Mouse (Mus musculus): ENCODE data around the gene Nsd2.

The Nsd2 gene

DNA sequence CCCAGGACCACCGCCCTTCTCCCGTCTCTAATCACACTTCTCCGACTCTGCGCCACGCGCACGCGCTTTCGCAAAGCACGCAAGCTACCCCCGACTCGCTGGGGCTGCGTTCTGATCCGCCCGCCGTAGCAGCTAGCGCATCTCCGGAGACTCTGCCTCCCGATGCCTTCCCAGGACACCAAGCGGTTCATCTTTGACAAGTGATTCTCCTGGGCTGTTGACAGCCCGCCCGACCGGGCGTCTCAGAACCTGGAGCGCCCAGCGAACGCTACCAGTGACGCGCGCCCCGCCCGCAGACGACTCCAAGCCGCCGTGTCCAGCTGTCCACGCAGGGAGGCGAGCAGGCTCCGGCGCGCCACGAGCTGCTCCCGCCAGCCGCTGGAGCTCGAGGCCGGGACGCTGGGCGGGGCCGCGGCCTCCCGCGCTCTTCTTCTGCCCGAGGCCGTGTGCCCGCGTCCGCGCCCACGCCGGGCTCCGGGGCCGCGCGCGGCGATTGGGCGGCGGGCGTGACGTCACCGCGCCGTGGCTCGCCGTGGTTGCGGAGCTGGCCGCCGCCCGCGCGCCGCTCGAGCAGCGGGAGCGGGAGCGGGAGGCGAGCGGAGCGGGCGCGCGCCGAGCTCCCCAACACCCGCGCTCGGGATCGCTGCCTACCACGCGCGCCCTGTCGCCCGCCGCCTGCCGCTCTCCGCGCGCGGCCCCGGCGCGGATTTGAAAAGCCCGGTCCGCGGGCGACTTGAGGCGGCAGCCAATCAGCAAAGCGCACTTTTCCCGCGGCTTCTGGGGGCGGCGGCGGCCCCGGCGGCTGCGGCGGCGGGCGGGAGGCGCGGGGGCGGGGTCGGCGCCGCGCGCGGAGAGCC lies at the start of gene Nsd2:
TSS of gene Nsd2 (plus strand) at position 850 of the 857 bp plus-strand sequence.
- peak; percentile 91 for DNase-seq

DNA sequence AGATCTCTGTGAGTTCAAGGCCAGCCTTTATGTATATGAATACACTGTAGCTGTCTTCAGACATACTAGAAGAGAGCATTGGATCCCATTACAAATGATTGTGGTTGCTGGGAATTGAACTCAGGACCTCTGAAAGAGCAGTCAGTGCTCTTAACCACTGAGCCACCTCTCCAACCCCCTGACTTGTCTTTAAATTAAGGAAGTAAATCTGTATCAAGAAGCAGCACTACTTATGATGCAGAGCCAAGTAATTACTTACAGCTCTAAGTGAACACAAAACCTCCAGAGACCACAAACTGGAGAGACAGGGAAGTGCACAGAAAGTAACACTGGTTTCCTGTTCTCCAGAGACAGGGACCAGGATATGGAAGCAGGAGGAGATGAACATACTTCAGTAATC lies 43.3 kb upstream of the Nsd2 start:
- DNase-seq, result no peak

- DNase-seq, result no peak
Measured at GRCm38 (mm10) chr5:33781964-33782344, 38.6 kb upstream of the Nsd2 start.

DNA sequence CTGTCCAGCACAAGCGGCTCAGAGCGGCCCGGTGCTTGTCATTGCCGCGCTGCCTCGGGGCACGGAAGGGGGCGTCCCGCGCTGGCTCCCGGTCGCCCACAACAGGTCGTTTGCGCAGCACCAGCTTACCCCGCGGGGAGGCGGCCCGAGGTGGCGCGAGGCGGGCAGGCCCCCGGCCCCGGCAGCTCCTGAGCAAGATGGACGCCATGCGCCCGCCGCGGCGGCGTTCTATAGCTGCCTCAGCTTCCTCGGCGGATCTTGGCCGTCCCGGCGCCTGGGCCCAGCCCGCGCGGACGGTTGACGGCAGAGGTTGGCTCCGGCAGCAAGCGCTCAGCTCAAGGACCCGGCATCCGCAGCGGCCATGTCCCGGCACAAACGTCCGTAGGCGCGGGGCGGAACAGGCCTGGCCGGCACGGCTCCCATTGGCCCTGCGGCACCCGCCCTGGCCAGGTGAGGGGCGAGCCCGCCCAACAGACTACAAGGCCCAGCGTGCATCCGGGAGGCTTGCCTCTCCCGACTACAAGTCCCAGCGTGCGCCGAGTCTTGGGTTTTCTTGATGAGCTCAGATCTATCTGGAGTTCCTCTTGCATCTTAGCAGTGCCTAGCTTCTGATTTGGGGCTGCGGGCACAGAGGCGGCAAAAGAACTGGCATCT lies 38.1 kb upstream of the Nsd2 start, which contains the start of gene Letm1:
TSS of gene Letm1 (minus strand) at position 473 of the 654 bp plus-strand sequence.
- DNase-seq, result peak; percentile 94

DNA sequence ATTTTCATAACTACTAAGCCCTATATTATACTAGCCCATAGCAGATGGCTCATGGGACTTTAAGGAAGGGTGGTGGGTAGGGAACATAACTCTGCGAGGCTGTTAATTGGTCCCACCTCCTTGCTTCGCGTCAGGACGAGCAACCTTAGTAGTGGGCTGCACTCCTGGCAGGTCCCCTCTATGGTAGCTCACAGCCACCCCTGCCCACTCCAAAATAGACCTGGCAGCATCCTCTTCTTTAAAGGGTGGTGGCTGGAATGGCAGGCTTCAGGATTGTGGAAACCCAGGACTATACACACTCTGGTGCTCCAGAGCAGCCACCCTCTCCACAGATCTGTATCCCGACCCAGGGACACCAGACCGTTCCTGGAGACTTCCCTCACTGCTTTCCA lies 37.5 kb upstream of the Nsd2 start:
- DNase-seq, result peak; percentile 21

GRCm38 (mm10) chr5:33791912-33792643 lies 28.4 kb upstream of the Nsd2 start:
- DNase-seq, result no peak

DNA sequence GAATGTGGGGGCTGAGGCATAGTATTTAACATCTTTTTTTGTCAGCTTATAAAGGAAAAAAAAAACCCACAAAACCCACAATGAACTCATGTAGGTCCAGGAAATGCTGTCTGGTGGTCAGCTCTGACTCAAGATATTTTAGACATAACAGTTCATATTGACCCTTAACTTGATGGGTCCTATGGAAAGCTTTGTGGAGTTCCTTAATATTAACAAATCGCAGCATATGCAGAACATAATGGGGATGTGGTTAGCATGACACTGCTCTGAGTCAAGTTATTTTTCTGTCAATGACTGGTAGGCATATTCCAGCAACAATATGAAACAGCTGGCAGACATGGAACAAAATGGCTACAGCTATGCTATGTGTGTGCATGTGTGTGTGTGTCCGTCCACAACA lies 17.2 kb upstream of the Nsd2 start:
- DNase-seq, result no peak

DNA sequence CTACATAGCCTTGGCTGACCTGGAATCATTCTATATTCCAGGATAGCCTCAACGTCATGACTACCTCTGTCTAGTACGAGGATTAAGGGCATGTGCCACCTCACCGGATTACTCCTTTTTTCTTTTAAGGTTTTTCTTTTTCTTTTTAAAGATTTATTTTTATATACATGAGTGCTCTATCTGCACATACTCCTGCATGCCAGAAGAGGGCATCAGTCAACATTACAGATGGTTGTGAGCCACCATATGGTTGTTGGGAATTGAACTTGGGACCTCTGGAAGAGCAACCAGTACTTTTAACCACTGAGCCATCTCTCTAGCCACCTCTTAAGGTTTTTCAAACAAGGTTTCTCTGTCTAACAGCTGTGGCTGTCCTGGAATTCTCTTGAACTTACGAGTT lies 9.0 kb upstream of the Nsd2 start:
- DNase-seq, result no peak

GRCm38 (mm10) chr5:33816008-33816725 lies 4.4 kb upstream of the Nsd2 start:
- no peak for DNase-seq

GRCm38 (mm10) chr5:33818104-33818503 lies 2.4 kb upstream of the Nsd2 start:
- DNase-seq, result no peak

DNA sequence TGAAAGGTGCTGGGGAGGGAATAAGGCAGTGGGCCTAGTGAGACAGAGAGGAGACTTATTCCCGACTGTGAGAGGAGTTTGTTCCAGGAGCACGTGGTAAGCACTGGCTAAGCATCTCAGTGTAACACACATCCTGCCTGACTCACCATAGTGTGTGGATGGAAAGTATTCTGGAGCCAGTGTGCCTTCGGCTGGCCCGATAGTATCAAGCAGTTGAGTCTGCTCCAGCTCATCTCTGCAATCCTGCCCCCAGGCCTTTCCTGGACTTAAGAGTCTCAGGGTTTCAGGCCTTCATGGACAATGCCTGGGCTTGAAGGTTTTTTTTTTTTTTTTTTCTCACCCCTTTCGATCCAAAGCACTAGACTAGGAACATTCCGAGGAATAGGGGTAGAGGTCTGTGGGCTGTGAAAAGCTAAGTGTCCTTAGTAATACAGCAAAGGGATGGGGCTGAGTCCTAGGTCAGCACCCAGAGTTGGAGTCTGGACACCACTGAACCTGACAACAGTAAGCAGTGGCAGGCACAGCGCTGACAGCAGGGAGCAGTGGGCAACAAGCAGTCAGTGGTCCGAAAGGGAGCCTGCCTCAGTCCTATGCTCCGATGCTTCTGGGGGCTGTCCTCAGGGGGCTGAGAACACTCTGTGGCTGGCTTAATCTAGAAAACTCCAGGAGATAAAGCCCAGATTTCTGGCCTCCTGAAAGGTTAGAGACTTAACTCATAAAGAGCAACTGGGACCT lies 1.2 kb upstream of the Nsd2 start:
- DNase-seq, result peak; percentile 25

DNA sequence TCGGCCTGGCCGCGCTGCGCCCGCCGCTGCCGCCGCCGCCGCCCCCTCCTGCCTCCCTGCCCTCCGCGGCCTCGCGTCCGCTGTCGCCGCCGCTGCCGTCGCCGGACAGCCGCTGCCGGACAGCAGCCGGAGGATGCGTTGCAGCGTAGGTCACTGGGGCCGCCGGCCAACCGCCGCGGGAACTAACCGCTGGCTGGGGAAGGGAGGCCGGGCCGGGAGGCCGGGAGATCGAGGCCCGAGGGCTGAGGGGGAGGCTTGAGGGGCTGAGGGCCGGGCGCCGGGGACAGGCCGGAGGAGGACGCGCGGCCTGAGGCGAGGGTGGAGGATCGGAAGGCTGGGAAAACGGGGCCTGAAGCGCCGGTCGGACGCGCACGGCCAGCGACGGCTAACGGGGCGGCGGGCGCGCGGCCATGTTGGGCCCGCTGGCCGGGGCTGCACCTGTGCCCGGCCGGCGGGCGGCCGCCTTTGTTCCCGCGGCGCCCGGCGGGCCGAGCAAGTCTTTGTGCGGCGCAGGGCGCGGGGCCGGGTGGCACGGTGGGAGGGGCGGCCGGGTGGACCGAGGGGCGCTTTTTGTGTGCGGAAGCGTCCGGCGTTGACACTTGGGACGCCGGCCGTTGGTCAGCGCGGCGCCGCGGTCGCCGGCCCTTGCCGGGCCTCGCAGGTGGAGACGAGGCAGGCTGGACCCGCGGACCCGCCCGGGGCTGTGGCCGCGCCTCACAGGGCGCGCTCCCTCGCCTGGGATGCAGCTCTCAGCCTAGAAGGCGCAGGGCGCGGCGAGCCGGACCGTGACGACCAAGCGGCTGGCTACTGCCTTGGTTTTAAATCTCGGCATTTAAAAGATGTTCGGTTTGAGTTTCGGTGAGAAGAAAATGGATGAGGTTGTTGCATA lies 452 bp downstream of the Nsd2 start:
- peak; percentile 38 for DNase-seq

GRCm38 (mm10) chr5:33821901-33822427 lies 1.4 kb downstream of the Nsd2 start:
- DNase-seq, result no peak

DNA sequence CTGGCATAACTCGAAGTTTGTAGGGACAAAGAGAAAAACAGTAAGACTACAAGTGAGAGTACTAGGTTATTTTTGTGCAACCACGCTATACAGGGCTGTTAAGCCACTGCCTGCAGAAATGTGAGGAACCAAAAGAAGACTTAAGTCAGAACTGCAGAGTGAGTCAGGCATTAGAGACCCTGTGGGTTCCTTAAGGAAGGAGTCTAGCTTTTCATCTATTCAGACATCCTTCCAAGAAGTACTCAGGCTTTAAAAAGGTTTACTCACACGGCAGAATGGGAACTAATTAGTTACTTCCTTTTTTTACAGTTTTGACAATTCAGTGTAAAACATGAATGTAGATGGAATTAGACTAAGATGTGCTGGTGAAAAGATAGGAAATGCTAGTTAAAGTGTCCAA lies 1.9 kb downstream of the Nsd2 start:
- DNase-seq, result no peak

- DNase-seq, result no peak
Measured at GRCm38 (mm10) chr5:33826001-33826400, 5.5 kb downstream of the Nsd2 start.

- DNase-seq, result no peak
Measured at GRCm38 (mm10) chr5:33828107-33828506, 7.6 kb downstream of the Nsd2 start.

DNA sequence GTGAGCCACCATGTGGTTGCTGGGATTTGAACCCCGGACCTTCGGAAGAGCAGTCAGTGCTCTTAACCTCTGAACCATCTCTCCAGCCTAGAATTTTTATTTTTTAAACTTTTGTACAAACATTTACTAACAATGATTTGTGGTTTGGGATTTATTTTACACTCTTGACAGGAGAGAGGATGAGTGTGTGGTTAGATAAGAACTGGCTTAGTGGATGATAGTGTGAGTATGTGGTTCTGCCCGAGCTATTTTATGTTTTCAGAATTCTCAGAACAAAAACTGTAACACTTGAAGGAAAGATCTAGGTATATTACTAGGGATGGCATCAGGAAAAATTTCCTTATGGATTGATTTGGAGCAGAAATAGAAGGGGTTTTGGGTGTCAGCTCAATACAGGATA lies 9.4 kb downstream of the Nsd2 start:
- DNase-seq, result no peak

- no peak for DNase-seq
Measured at GRCm38 (mm10) chr5:33830832-33831231, 10.3 kb downstream of the Nsd2 start.

GRCm38 (mm10) chr5:33841331-33841730 lies 20.8 kb downstream of the Nsd2 start:
- DNase-seq, result no peak

- no peak for DNase-seq
Measured at GRCm38 (mm10) chr5:33842549-33842948, 22.0 kb downstream of the Nsd2 start.

GRCm38 (mm10) chr5:33851466-33851865 lies 30.9 kb downstream of the Nsd2 start:
- no peak for DNase-seq

Data from right cerebral cortex, postnatal 14 days (tissue).